Mouse (Mus musculus): Measurements from ENCODE around the gene Gm49320. TPM values are rescaled to one million over a fixed set of nuclear protein-coding genes. Genes with fewer than 3 reads are reported as not detected.

Gene Gm49320
- polyA plus RNA-seq, 1 experiment from 2014 or later: 1.00 TPM

DNA sequence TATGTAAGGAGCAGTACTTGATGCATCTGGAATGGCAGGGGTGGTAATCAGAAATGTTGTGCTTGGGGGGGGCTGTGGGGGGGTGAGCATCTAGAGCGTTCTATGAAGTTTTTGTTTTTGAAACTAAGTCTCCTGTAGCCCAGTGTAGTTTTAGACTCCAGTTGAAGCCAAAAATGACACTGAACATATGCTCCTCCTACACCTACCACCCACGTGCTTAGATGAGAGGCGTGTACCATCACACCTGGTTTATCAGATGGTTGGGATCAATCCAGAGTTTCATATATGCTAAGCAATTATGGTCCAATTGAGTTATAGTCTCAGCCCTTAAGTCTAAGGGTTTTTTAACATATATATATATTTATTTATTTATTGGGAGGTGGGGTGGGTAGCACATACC is 19.0 kb upstream of the Gm49320 start:
- no peak overlapping the region for H3K27ac ChIP-seq (ENCODE audit: low read depth, low read length)
- H3K4me1 ChIP-seq (ENCODE audit: control insufficient read depth, insufficient read depth, low read length): peaks cover 14% of the 10 kb centered on the region
- H3K27me3 ChIP-seq (ENCODE audit: control insufficient read depth, insufficient read depth, low read length): no peaks in the 10 kb centered on the region; the same call in 1 of the 2 replicates
- no peak overlapping the region for H3K4me3 ChIP-seq (ENCODE audit: low read depth, low read length)
- H3K36me3 ChIP-seq (ENCODE audit: control insufficient read depth, insufficient read depth, low read length): no peaks in the 10 kb centered on the region
- WGBS: 92% methylated on average over 3 of the region's 3 CpGs
- H3K9ac ChIP-seq (ENCODE audit: low read length): no peak overlapping the region
- ATAC-seq (ENCODE audit: low FRiP score): no peak
- no peaks in the 10 kb centered on the region for H3K9me3 ChIP-seq (ENCODE audit: control insufficient read depth, low read length)
- no peak overlapping the region for H3K4me2 ChIP-seq
- no peak for DNase-seq (ENCODE audit: low spot score, missing footprints)

DNA sequence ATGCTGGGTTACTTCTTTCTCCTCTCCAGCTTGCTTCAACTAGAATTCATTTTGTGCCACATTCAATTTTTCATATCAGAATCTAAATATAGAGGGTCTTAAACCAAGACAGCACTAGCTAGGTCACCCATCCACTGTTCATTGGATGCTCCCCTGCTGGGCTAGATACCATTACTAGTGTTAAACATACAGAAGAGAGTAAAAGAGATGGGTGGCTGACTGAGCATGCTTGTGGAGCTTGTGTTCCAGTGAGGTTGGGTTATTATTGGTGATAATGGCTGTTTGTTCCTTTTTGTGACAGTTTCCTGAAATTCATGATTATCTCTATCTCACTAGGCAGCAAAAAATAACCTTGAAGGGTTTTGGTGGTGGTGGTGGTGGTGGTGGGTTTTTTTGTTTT is 16.6 kb upstream of the Gm49320 start:
- peaks cover 6% of the 10 kb centered on the region; the same call in 1 of the 2 replicates for H3K27me3 ChIP-seq (ENCODE audit: control insufficient read depth, insufficient read depth, low read length)
- ATAC-seq (ENCODE audit: low FRiP score): no peak

DNA sequence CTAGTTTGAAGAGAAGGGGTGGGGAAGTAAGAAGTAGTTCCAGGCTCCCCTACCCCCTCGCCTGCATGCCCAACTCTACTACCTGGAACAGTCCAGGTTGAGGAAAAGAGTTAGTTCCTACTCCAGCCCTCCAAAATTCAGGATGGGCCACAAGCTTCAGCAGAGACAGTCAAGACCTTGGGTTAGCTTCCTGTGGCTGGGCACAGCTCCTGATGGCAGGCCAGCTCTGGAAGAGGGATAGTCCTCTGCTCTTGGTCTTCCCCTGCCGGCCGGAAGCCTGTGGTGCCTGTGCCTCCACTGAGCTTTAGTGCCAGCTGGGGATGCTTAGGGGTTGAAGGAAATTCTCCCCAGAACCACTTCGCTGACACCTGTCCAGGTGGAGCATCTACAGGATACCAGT is 12.3 kb upstream of the Gm49320 start:
- Histone ChIP-seq H3K4me2 (peak overlapping the region; percentile 31), H3K36me3 (ENCODE audit: control insufficient read depth, insufficient read depth, low read length) (no peaks in the 10 kb centered on the region), H3K27ac (ENCODE audit: low read depth, low read length) (no peak overlapping the region), H3K27me3 (ENCODE audit: control insufficient read depth, insufficient read depth, low read length) (peaks cover 6% of the 10 kb centered on the region; the same call in 1 of the 2 replicates), H3K4me1 (ENCODE audit: control insufficient read depth, insufficient read depth, low read length) (0 out of 2 replicates have a peak, but pooled peaks cover 5% of the 10 kb centered on the region), H3K9me3 (ENCODE audit: control insufficient read depth, low read length) (no peaks in the 10 kb centered on the region), H3K4me3 (ENCODE audit: low read depth, low read length) (0 out of 2 replicates have a peak overlapping the region, but pooled peaks have one; percentile 6), H3K9ac (ENCODE audit: low read length) (peak overlapping the region; percentile 17; the same call in 1 of the 2 replicates)
- DNase-seq (ENCODE audit: low spot score, missing footprints) (peak; percentile 80), ATAC-seq (ENCODE audit: low FRiP score) (no peak)
- 22% methylated on average over 4 of the region's 4 CpGs for WGBS

More for the DNA sequence above, 16.6 kb upstream of the Gm49320 start:
- no peak overlapping the region for H3K9ac ChIP-seq (ENCODE audit: low read length)
- DNase-seq (ENCODE audit: low spot score, missing footprints): no peak
- H3K4me2 ChIP-seq: no peak overlapping the region
- no peaks in the 10 kb centered on the region for H3K36me3 ChIP-seq (ENCODE audit: control insufficient read depth, insufficient read depth, low read length)
- no peaks in the 10 kb centered on the region for H3K9me3 ChIP-seq (ENCODE audit: control insufficient read depth, low read length)
- 0 out of 2 replicates have a peak, but pooled peaks cover 5% of the 10 kb centered on the region for H3K4me1 ChIP-seq (ENCODE audit: control insufficient read depth, insufficient read depth, low read length)
- no peak overlapping the region for H3K27ac ChIP-seq (ENCODE audit: low read depth, low read length)
- no peak overlapping the region for H3K4me3 ChIP-seq (ENCODE audit: low read depth, low read length)

DNA sequence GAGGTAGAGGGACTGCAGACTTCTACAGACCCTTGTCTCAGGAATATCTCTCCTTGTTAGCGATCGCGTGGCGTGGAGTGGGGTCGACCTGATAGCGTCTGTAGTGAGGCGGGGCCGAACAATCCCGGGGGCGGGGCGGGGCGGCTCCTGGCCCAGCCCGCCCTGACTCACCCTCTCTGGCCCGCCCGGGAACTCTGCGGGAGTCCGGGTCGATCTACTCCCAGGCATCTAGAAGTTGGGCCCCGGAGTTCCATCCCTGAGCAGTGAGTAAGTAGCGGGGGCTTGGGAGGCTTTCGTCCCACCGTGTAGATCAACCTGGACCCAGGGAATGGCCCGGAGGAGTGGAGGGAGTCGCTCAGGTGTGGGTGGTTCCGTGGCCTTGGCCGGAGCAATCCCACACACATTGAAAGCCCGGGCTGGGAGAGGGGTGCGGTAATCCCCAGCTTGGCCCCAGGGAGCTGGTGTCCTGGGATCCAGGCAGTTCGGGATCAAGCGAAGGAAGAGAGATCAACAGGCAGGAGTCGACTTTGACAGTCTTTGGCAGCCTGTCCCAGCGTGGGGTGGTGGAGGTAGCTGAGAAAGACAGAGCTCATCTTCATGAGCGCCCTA is 11.8 kb upstream of the Gm49320 start, which contains the start of gene Lrrc8e:
Lrrc8e (plus strand) TSS at position 89 of the 609 bp plus-strand sequence.
- Histone ChIP-seq H3K4me3 (ENCODE audit: low read depth, low read length) (0 out of 2 replicates have a peak within 1 kb of the TSS, but pooled peaks have one; percentile 6), H3K36me3 (ENCODE audit: control insufficient read depth, insufficient read depth, low read length) (no peaks in the 10 kb centered on the region), H3K9ac (ENCODE audit: low read length) (peak within 1 kb of the TSS; percentile 17; the same call in 1 of the 2 replicates), H3K27ac (ENCODE audit: low read depth, low read length) (no peak within 1 kb of the TSS), H3K4me1 (ENCODE audit: control insufficient read depth, insufficient read depth, low read length) (0 out of 2 replicates have a peak, but pooled peaks cover 5% of the 10 kb centered on the region), H3K4me2 (peak within 1 kb of the TSS; percentile 31), H3K27me3 (ENCODE audit: control insufficient read depth, insufficient read depth, low read length) (peaks cover 6% of the 10 kb centered on the region; the same call in 1 of the 2 replicates), H3K9me3 (ENCODE audit: control insufficient read depth, low read length) (no peaks in the 10 kb centered on the region)
- peak; percentile 83 for DNase-seq (ENCODE audit: low spot score, missing footprints)
- 4% methylated on average over 33 of the region's 33 CpGs for WGBS
- peak; percentile 48; the same call in 1 of the 2 replicates for ATAC-seq (ENCODE audit: low FRiP score)

DNA sequence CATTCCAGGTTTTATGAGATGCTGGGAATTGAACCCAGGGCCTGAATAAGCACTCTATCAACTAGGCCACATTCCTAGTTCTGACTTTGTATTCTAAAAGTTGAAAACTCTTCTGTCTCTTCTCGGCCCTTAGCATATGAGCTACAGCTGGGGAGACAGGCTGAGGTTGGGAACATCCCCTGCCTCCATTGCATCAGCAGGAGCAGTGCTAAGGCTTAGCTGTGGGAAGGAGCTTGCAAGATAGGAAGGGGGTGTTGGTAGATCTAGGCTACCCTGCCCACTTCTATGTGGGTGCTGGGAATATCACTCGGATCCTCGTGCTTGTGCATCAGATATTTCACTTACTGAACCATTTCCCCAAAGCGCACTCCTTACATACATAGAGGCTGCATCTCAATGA is 10.7 kb upstream of the Gm49320 start:
- H3K27ac ChIP-seq (ENCODE audit: low read depth, low read length): no peak overlapping the region
- H3K9me3 ChIP-seq (ENCODE audit: control insufficient read depth, low read length): no peaks in the 10 kb centered on the region
- DNase-seq (ENCODE audit: low spot score, missing footprints) (peak; percentile 51), ATAC-seq (ENCODE audit: low FRiP score) (no peak)
- no peak overlapping the region for H3K4me2 ChIP-seq
- H3K27me3 ChIP-seq (ENCODE audit: control insufficient read depth, insufficient read depth, low read length): peaks cover 6% of the 10 kb centered on the region; the same call in 1 of the 2 replicates
- no peaks in the 10 kb centered on the region for H3K36me3 ChIP-seq (ENCODE audit: control insufficient read depth, insufficient read depth, low read length)
- H3K4me1 ChIP-seq (ENCODE audit: control insufficient read depth, insufficient read depth, low read length): 0 out of 2 replicates have a peak, but pooled peaks cover 5% of the 10 kb centered on the region
- H3K4me3 ChIP-seq (ENCODE audit: low read depth, low read length): no peak overlapping the region
- no peak overlapping the region for H3K9ac ChIP-seq (ENCODE audit: low read length)
- 88% methylated on average over 4 of the region's 4 CpGs for WGBS

DNA sequence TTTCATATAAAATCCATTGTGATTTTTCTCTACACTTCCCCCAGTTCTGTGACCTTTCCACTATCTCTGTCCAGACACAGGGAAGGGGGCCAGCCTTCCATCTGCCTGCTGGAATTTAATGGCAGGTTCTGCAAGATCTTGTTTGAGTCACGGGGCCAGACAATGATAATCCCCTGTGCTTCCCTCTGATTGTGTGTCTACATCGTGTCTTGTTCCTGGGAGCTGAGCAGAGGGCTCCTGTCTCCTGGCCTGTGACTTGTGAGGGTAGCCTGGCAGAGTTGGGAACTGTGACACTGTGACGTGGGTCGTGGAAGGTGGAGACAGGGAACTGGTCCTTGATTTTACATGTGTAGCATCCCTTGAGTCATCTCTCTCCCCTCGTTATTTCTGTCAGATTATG is 8.9 kb upstream of the Gm49320 start:
- no peak for ATAC-seq (ENCODE audit: low FRiP score)
- Histone ChIP-seq H3K4me3 (ENCODE audit: low read depth, low read length) (no peak overlapping the region), H3K9me3 (ENCODE audit: control insufficient read depth, low read length) (no peaks in the 10 kb centered on the region), H3K4me1 (ENCODE audit: control insufficient read depth, insufficient read depth, low read length) (0 out of 2 replicates have a peak, but pooled peaks cover 5% of the 10 kb centered on the region), H3K27ac (ENCODE audit: low read depth, low read length) (no peak overlapping the region), H3K4me2 (no peak overlapping the region), H3K27me3 (ENCODE audit: control insufficient read depth, insufficient read depth, low read length) (peaks cover 6% of the 10 kb centered on the region; the same call in 1 of the 2 replicates), H3K36me3 (ENCODE audit: control insufficient read depth, insufficient read depth, low read length) (no peaks in the 10 kb centered on the region), H3K9ac (ENCODE audit: low read length) (no peak overlapping the region)
- 70% methylated on average over 5 of the region's 5 CpGs for WGBS
- DNase-seq (ENCODE audit: low spot score, missing footprints): no peak

DNA sequence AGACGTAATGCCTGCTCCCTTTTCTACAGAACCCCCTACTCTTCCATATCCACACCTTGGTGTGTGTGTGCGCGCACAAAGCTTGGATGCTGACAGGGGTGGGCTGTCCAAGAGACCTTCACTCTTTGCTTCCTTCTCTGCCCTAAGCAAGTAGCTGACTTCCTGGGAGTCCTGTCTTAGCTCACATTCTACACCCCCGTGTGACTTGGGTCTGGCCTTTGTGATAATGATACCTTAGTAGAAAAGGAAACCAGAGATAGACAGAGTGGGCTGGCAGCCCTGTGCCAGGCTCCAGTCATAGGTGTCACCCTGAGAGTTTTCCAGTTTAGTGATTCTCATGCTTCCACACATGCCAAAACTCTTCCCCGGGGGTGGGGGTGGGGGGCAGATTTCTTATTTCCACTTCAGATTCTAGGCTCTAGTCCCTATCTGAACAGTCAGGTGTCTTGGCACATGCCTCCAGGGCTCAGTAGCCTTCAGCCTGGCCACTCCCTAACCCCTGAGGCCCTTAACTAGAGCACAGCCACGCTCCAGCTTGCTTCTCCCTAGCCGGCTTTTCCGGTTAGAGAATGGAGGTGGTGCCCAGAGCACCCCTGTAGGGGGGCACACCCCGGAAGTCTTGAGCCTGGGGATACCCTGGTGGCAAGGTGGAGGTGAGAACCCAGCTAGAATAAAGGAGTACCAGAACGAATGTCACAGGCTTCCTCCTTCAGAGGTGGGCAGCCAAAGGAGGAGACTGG is 7.9 kb upstream of the Gm49320 start:
- no peak overlapping the region for H3K9ac ChIP-seq (ENCODE audit: low read length)
- ATAC-seq (ENCODE audit: low FRiP score) (no peak), DNase-seq (ENCODE audit: low spot score, missing footprints) (peak; percentile 62)
- 67% methylated on average over 10 of the region's 10 CpGs for WGBS
- H3K9me3 ChIP-seq (ENCODE audit: control insufficient read depth, low read length): no peaks in the 10 kb centered on the region
- H3K27ac ChIP-seq (ENCODE audit: low read depth, low read length): no peak overlapping the region
- no peak overlapping the region for H3K4me2 ChIP-seq
- H3K4me1 ChIP-seq (ENCODE audit: control insufficient read depth, insufficient read depth, low read length): 0 out of 2 replicates have a peak, but pooled peaks cover 5% of the 10 kb centered on the region
- H3K36me3 ChIP-seq (ENCODE audit: control insufficient read depth, insufficient read depth, low read length): no peaks in the 10 kb centered on the region
- H3K4me3 ChIP-seq (ENCODE audit: low read depth, low read length): no peak overlapping the region
- H3K27me3 ChIP-seq (ENCODE audit: control insufficient read depth, insufficient read depth, low read length): peaks cover 6% of the 10 kb centered on the region; the same call in 1 of the 2 replicates

DNA sequence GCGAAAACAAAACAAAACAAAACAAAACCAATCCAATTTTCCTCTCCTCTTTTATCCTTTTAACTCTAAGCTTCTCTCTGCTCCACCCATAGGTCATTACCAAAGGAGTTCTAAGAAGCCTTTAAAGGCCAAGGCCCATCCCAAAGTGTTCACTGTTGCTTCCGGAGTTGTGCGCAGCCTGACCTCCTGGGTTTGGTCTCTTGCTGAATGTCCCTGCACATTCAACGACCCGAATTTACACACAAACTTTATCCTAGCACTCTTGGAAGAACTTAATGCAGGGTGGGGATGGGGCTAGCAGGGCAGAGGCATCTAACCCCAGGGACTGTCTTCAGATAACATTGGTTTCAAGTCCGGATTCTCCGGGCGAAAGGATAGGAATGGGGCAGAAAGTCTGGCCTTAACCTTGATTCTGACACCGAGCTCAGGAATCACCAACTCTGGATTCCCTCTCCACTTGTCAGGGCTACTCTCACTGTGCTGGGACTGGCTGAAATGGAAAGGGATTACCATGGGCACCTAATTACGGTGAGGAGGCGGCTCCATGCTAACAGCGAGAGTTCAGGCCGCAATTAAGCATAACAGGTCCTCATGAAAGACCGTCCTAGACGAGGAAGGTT is 741 bp upstream of the Gm49320 start:
- no peak; the same call in 1 of the 2 replicates for ATAC-seq (ENCODE audit: low FRiP score)
- 19% methylated on average over 15 of the region's 15 CpGs for WGBS

More for the DNA sequence above, 741 bp upstream of the Gm49320 start:
- Histone ChIP-seq H3K9ac (ENCODE audit: low read length) (peak overlapping the region; percentile 86), H3K27ac (ENCODE audit: low read depth, low read length) (peak overlapping the region; percentile 92), H3K4me3 (ENCODE audit: low read depth, low read length) (peak overlapping the region; percentile 80), H3K27me3 (ENCODE audit: control insufficient read depth, insufficient read depth, low read length) (no peaks in the 10 kb centered on the region), H3K36me3 (ENCODE audit: control insufficient read depth, insufficient read depth, low read length) (0 out of 2 replicates have a peak, but pooled peaks cover 3% of the 10 kb centered on the region), H3K9me3 (ENCODE audit: control insufficient read depth, low read length) (no peaks in the 10 kb centered on the region), H3K4me2 (peak overlapping the region; percentile 74), H3K4me1 (ENCODE audit: control insufficient read depth, insufficient read depth, low read length) (peaks cover 16% of the 10 kb centered on the region)
- peak; percentile 96 for DNase-seq (ENCODE audit: low spot score, missing footprints)
